Mouse (Mus musculus): ENCODE measurements around the gene Vstm2b. TPM values are rescaled to one million over a fixed set of nuclear protein-coding genes. Genes with fewer than 3 reads are reported as not detected.

The Vstm2b gene
- polyA plus RNA-seq, 1 experiment from 2014 or later, result 26.0 TPM

GRCm38 (mm10) chr7:40939371-40939770 lies 41.2 kb downstream of the Vstm2b start:
- Histone ChIP-seq H3K27me3 (replicated peaks; ENCODE audit: control insufficient read depth, insufficient read depth, low read length) (no peaks in the 10 kb centered on the region), H3K4me1 (ENCODE audit: control insufficient read depth, insufficient read depth, low read depth, low read length) (no peaks in the 10 kb centered on the region), H3K36me3 (ENCODE audit: control insufficient read depth, insufficient read depth, low read length) (no peaks in the 10 kb centered on the region), H3K4me2 (ENCODE audit: low read length) (no peak overlapping the region), H3K4me3 (ENCODE audit: low read length) (no peak overlapping the region), H3K27ac (ENCODE audit: low read depth, low read length) (no peak overlapping the region), H3K9me3 (ENCODE audit: control insufficient read depth, low read length) (no peaks in the 10 kb centered on the region), H3K9ac (ENCODE audit: low read depth, low read length) (no peak overlapping the region)
- 83% methylated on average over 1 of the region's 1 CpGs for WGBS
- no peak for ATAC-seq

- ATAC-seq, result peak; percentile 89
- H3K27ac ChIP-seq (ENCODE audit: low read depth, low read length), result no peak overlapping the region
- H3K36me3 ChIP-seq (ENCODE audit: control insufficient read depth, insufficient read depth, low read length), result no peaks in the 10 kb centered on the region
- no peak overlapping the region for H3K4me3 ChIP-seq (ENCODE audit: low read length)
- no peaks in the 10 kb centered on the region for H3K4me1 ChIP-seq (ENCODE audit: control insufficient read depth, insufficient read depth, low read depth, low read length)
- WGBS, result 64% methylated on average over 3 of the region's 3 CpGs
- no peak overlapping the region for H3K9ac ChIP-seq (ENCODE audit: low read depth, low read length)
- no peak overlapping the region for H3K4me2 ChIP-seq (ENCODE audit: low read length)
- H3K9me3 ChIP-seq (ENCODE audit: control insufficient read depth, low read length), result no peaks in the 10 kb centered on the region
- H3K27me3 ChIP-seq (replicated peaks; ENCODE audit: control insufficient read depth, insufficient read depth, low read length), result no peaks in the 10 kb centered on the region
Observed at GRCm38 (mm10) chr7:40942233-40942935, 44.3 kb downstream of the Vstm2b start.

Other genes with a start within 250 kb of the Vstm2b start
- gene 4930433I11Rik, start 89.2 kb downstream of the Vstm2b start, polyA plus RNA-seq (2015; fragmentation: Nextera tagmentation; extraction: Ambion mirVana), result not detected in 2 replicates
- not detected in 2 replicates for gene Gm4884, start 134.4 kb downstream of the Vstm2b start, polyA plus RNA-seq (2015; fragmentation: Nextera tagmentation; extraction: Ambion mirVana)

Measured in hindbrain, embryonic 16.5 days (tissue).